In the genomic region with DNA sequence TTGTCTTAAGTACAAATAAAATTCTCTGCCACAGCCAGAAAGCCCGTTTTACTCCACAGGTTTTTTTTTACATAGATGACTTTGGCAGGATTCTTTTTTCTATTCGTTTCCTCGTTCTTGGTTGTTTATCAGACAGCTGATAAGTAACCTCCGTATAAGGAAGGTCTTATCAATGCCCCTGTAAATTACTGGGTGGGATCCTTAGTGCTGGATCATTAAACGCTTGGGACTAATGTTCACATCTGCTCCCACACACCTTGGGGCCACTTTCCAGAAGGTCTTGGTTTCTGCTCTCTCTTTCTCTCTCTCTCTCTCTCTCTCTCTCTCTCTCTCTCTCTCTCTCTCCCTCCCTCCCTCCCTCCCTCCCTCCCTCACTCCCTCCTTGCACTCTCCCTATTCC, we compare ENCODE assay signal across 20 mouse cellular contexts.
DNase-seq lines count a peak whose midpoint lies in the region; ATAC-seq and TF ChIP-seq lines count a peak whose summit lies in the region.
"Had no signal": no experiment of that assay in that cellular context is flagged by ENCODE, and none has a peak within 500 bp of the region (broad histone marks: within the 10 kb centered on the region; RNA-seq: fewer than 3 reads in every experiment).

No protein-coding gene starts in this region.

- peak overlapping the region; percentile 41 for H3K4me2 ChIP-seq in liver, embryonic 11.5 days
- peak overlapping the region; percentile 48 for H3K4me2 ChIP-seq in liver, embryonic 13.5 days
- peak overlapping the region; percentile 7; the same call in 1 of the 2 replicates for H3K4me2 ChIP-seq in liver, postnatal 0 days (ENCODE audit: low read depth, low read length)
- no peak overlapping the region for H3K4me2 ChIP-seq in hindbrain, embryonic 11.5 days (replicated peaks; ENCODE audit: low read depth, low read length)
- H3K4me2 ChIP-seq: embryonic facial prominence, embryonic 13.5 days; heart, embryonic 12.5 days had no signal

- TF ChIP-seq EP300 in liver, postnatal 0 days (IDR thresholded peaks at IDR 0.05; ENCODE audit: low read depth), result no peak

- H3K36me3 ChIP-seq in liver, embryonic 11.5 days (ENCODE audit: control insufficient read depth, insufficient read depth, low read length), result no peaks in the 10 kb centered on the region
- H3K36me3 ChIP-seq in liver, embryonic 13.5 days, result no peaks in the 10 kb centered on the region
- H3K36me3 ChIP-seq in liver, postnatal 0 days (replicated peaks; ENCODE audit: insufficient read depth, low read length), result no peaks in the 10 kb centered on the region
- no peaks in the 10 kb centered on the region for H3K36me3 ChIP-seq in hindbrain, embryonic 11.5 days (ENCODE audit: control insufficient read depth, insufficient read depth, low read length)
- H3K36me3 ChIP-seq: embryonic facial prominence, embryonic 13.5 days; heart, embryonic 12.5 days; hindbrain, embryonic 10.5 days had no signal

- 12% methylated on average over 5 of the region's 5 CpGs for WGBS in liver, embryonic 11.5 days
- 9% methylated on average over 5 of the region's 5 CpGs for WGBS in liver, embryonic 13.5 days (ENCODE audit: insufficient replicate concordance)
- 20% methylated on average over 5 of the region's 5 CpGs for WGBS in liver, postnatal 0 days (ENCODE audit: insufficient replicate concordance)
- 84% methylated on average over 5 of the region's 5 CpGs for WGBS in hindbrain, embryonic 11.5 days

- no peak overlapping the region for H3K4me3 ChIP-seq in liver, embryonic 11.5 days (ENCODE audit: low read depth, low read length)
- H3K4me3 ChIP-seq in liver, embryonic 13.5 days (replicated peaks), result no peak overlapping the region
- H3K4me3 ChIP-seq in liver, postnatal 0 days (ENCODE audit: low read depth, low read length), result no peak overlapping the region
- H3K4me3 ChIP-seq in hindbrain, embryonic 11.5 days (ENCODE audit: low read depth, low read length), result no peak overlapping the region
- H3K4me3 ChIP-seq: embryonic facial prominence, embryonic 13.5 days; gastrocnemius, adult 2 months; heart, embryonic 12.5 days; hindbrain, embryonic 10.5 days had no signal

- H3K9me3 ChIP-seq in liver, embryonic 11.5 days (ENCODE audit: control insufficient read depth, low read length), result no peaks in the 10 kb centered on the region
- H3K9me3 ChIP-seq in liver, embryonic 13.5 days (replicated peaks), result no peaks in the 10 kb centered on the region
- H3K9me3 ChIP-seq in liver, postnatal 0 days (ENCODE audit: low read length), result no peaks in the 10 kb centered on the region
- no peaks in the 10 kb centered on the region for H3K9me3 ChIP-seq in hindbrain, embryonic 11.5 days (ENCODE audit: control insufficient read depth, low read length)
- H3K9me3 ChIP-seq: embryonic facial prominence, embryonic 13.5 days; hindbrain, embryonic 10.5 days had no signal

- no peak for TF ChIP-seq CTCF in liver, postnatal 0 days (IDR thresholded peaks at IDR 0.05; ENCODE audit: low read depth)

- peaks cover 6% of the 10 kb centered on the region for H3K4me1 ChIP-seq in liver, embryonic 11.5 days (replicated peaks; ENCODE audit: control insufficient read depth, insufficient read depth, low read length)
- H3K4me1 ChIP-seq in liver, embryonic 13.5 days (replicated peaks), result peaks cover 31% of the 10 kb centered on the region
- no peaks in the 10 kb centered on the region for H3K4me1 ChIP-seq in liver, postnatal 0 days (ENCODE audit: insufficient read depth)
- no peaks in the 10 kb centered on the region for H3K4me1 ChIP-seq in hindbrain, embryonic 11.5 days (replicated peaks; ENCODE audit: control insufficient read depth, insufficient read depth, low read length)
- H3K4me1 ChIP-seq: embryonic facial prominence, embryonic 13.5 days; heart, embryonic 12.5 days; hindbrain, embryonic 10.5 days had no signal

- peak overlapping the region; percentile 86 for H3K27ac ChIP-seq in liver, embryonic 11.5 days (ENCODE audit: low read depth, low read length)
- H3K27ac ChIP-seq in liver, embryonic 13.5 days, result peak overlapping the region; percentile 83
- H3K27ac ChIP-seq in liver, postnatal 0 days (ENCODE audit: low read depth), result no peak overlapping the region
- no peak overlapping the region for H3K27ac ChIP-seq in hindbrain, embryonic 11.5 days (ENCODE audit: low read depth, low read length)
- H3K27ac ChIP-seq: embryonic facial prominence, embryonic 13.5 days; gastrocnemius, adult 2 months; hindbrain, embryonic 10.5 days had no signal

- DNase-seq in liver, embryonic 11.5 days (ENCODE audit: low spot score), result no peak
- DNase-seq in liver, result no peak
- DNase-seq in liver, embryonic 13.5 days, result no peak
- no peak for DNase-seq in liver, postnatal 0 days
- DNase-seq in urinary bladder, adult 2 months (ENCODE audit: low spot score), result no peak
- no peak for DNase-seq in right cerebral cortex, adult 18-20 months
- no peak for DNase-seq in hindbrain, embryonic 11.5 days (ENCODE audit: low spot score)
- DNase-seq: adrenal gland, postnatal 14 days; cerebellum, adult 18-20 months; cerebellum, adult 9-11 months; cerebellum, postnatal 36 days; gastrocnemius, adult 2 months; gastrocnemius, postnatal 25 days had no signal

- peak; percentile 61; the same call in 1 of the 2 replicates for ATAC-seq in liver, embryonic 11.5 days (replicated peaks; ENCODE audit: low FRiP score)
- ATAC-seq in liver, embryonic 13.5 days (ENCODE audit: low read depth), result peak; percentile 67
- no peak for ATAC-seq in liver, postnatal 0 days
- no peak for ATAC-seq in hindbrain, embryonic 11.5 days (ENCODE audit: low FRiP score)
- ATAC-seq: activated CD4-positive, CD25-positive, alpha-beta regulatory T cell, adult 4 months; forebrain, embryonic 14.5 days; Patski had no signal

- no peak overlapping the region for H3K9ac ChIP-seq in liver, embryonic 11.5 days (ENCODE audit: low read depth, low read length)
- H3K9ac ChIP-seq in liver, embryonic 13.5 days, result peak overlapping the region; percentile 24; the same call in 1 of the 2 replicates
- no peak overlapping the region for H3K9ac ChIP-seq in liver, postnatal 0 days (replicated peaks)
- no peak overlapping the region for H3K9ac ChIP-seq in hindbrain, embryonic 11.5 days (ENCODE audit: low read depth, low read length)
- H3K9ac ChIP-seq: embryonic facial prominence, embryonic 13.5 days; heart, embryonic 12.5 days had no signal

- no peaks in the 10 kb centered on the region for H3K27me3 ChIP-seq in liver, embryonic 11.5 days (replicated peaks; ENCODE audit: control insufficient read depth, insufficient read depth, low read length)
- H3K27me3 ChIP-seq in liver, embryonic 13.5 days, result no peaks in the 10 kb centered on the region
- H3K27me3 ChIP-seq in liver, postnatal 0 days (ENCODE audit: insufficient read depth, low read length), result no peaks in the 10 kb centered on the region
- H3K27me3 ChIP-seq in hindbrain, embryonic 11.5 days (ENCODE audit: control insufficient read depth, insufficient read depth, low read length), result no peaks in the 10 kb centered on the region
- H3K27me3 ChIP-seq: CH12.LX; embryonic facial prominence, embryonic 13.5 days; heart, embryonic 12.5 days; Patski had no signal

Comparison
In these comparisons a context has a peak if more than half of its experiments do, and no peak if none do; other contexts are left out.
1. ATAC-seq: peak in liver, embryonic 11.5 days (single experiment) and liver, embryonic 13.5 days (single experiment); none in liver, postnatal 0 days (single experiment) and hindbrain, embryonic 11.5 days (single experiment).
2. H3K27ac ChIP-seq: peak in liver, embryonic 11.5 days (single experiment) and liver, embryonic 13.5 days (single experiment); none in liver, postnatal 0 days (single experiment) and hindbrain, embryonic 11.5 days (single experiment).